Mouse (Mus musculus) intestine, embryonic 15.5 days (tissue): ENCODE results near the gene Syt15. TPM values are rescaled to one million over a fixed set of nuclear protein-coding genes. Genes with fewer than 3 reads are reported as not detected.

ENCODE experiments used
- ATAC-seq: fragments of 200-750 bp; cut with Nextera tagmentation; 2 replicates; pipeline ENCODE4 v1.8.0; 2017; ENCODE audit warnings: moderate TSS enrichment, moderate library complexity
- H3K27ac ChIP-seq: fragments of 300-500 bp; sonication (generic); 2 replicates; pipeline ENCODE4 v1.5.1; 2015; ENCODE audit warnings: mild to moderate bottlenecking, inconsistent platforms
- H3K27me3 ChIP-seq: fragments of 300-500 bp; sonication (generic); replicated peaks from 2 replicates; pipeline ENCODE4 v1.6.1; 2015; ENCODE audit warnings: inconsistent platforms
- H3K36me3 ChIP-seq: fragments of 300-500 bp; sonication (generic); 2 replicates; pipeline ENCODE4 v1.6.1; 2015; ENCODE audit warnings: inconsistent platforms
- H3K4me1 ChIP-seq: fragments of 300-500 bp; sonication (generic); replicated peaks from 2 replicates; pipeline ENCODE4 v1.6.1; 2015; ENCODE audit warnings: inconsistent platforms
- H3K4me2 ChIP-seq: fragments of 300-500 bp; sonication (generic); replicated peaks from 2 replicates; pipeline ENCODE4 v1.6.1; 2015; ENCODE audit warnings: mild to moderate bottlenecking, inconsistent platforms
- H3K4me3 ChIP-seq: fragments of 300-500 bp; sonication (generic); replicated peaks from 2 replicates; pipeline ENCODE4 v1.5.1; 2015; ENCODE audit warnings: inconsistent platforms
- H3K9ac ChIP-seq: fragments of 300-500 bp; sonication (generic); 2 replicates; pipeline ENCODE4 v1.6.1; 2015; ENCODE audit warnings: inconsistent platforms
- H3K9me3 ChIP-seq: fragments of 300-500 bp; sonication (generic); 2 replicates; pipeline ENCODE4 v1.6.1; 2016; ENCODE audit warnings: inconsistent platforms
- WGBS: fragments of 180-500 bp; shearing (Covaris S2); methylation state at CpG from one replicate; pipeline ENCODE4 v1.1.7; 2015; 5-methylcytosine and 5-hydroxymethylcytosine counted together
- polyA plus RNA-seq: library from polyadenylated mRNA; unstranded; fragments of >200 nt; fragmentation: Nextera tagmentation; extraction: Ambion mirVana; gene quantifications from 2 replicates; pipeline ENCODE4 v1.2.1, GENCODE M21; 2015

Syt15 gene
- polyA plus RNA-seq, 1 experiment from 2014 or later, result 0.73 TPM

GRCm38 (mm10) chr14:34275225-34275624 is 55.8 kb downstream of the Syt15 start:
- H3K27ac ChIP-seq, result peak overlapping the region; percentile 51; the same call in 1 of the 2 replicates
- WGBS, result 63% methylated on average over 4 of the region's 4 CpGs
- H3K9ac ChIP-seq, result no peak overlapping the region
- H3K27me3 ChIP-seq, result no peaks in the 10 kb centered on the region
- H3K9me3 ChIP-seq, result no peaks in the 10 kb centered on the region
- H3K36me3 ChIP-seq, result no peaks in the 10 kb centered on the region
- H3K4me3 ChIP-seq, result no peak overlapping the region
- H3K4me1 ChIP-seq, result 0 out of 2 replicates have a peak, but pooled peaks cover 3% of the 10 kb centered on the region
- peak; percentile 93 for ATAC-seq
- H3K4me2 ChIP-seq, result 0 out of 2 replicates have a peak overlapping the region, but pooled peaks have one; percentile 9

GRCm38 (mm10) chr14:34279726-34280125 is 60.3 kb downstream of the Syt15 start:
- Histone ChIP-seq H3K4me2 (no peak overlapping the region), H3K9ac (no peak overlapping the region), H3K4me1 (0 out of 2 replicates have a peak, but pooled peaks cover 2% of the 10 kb centered on the region), H3K9me3 (no peaks in the 10 kb centered on the region), H3K27ac (no peak overlapping the region), H3K36me3 (no peaks in the 10 kb centered on the region), H3K27me3 (no peaks in the 10 kb centered on the region), H3K4me3 (no peak overlapping the region)
- no peak for ATAC-seq
- 86% methylated on average over 4 of the region's 4 CpGs for WGBS

Other genes starting within 250 kb of the Syt15 start
- gene Zfp488, start 240.8 kb upstream of the Syt15 start, polyA plus RNA-seq, result 0.18 and 0.20 TPM in 2 replicates
- not detected in 2 replicates for gene Gm30083, start 204.4 kb upstream of the Syt15 start, polyA plus RNA-seq
- not detected in 2 replicates for gene Gm5460, start 202.8 kb upstream of the Syt15 start, polyA plus RNA-seq
- not detected in 2 replicates for gene Antxrl, start 166.9 kb upstream of the Syt15 start, polyA plus RNA-seq
- gene Anxa8, start 133.6 kb upstream of the Syt15 start, polyA plus RNA-seq, result 2.9 and 4.0 TPM in 2 replicates
- 0.79 and 1.5 TPM in 2 replicates for gene A630023A22Rik, start 116.8 kb upstream of the Syt15 start, polyA plus RNA-seq
- gene Npy4r, start 67.1 kb upstream of the Syt15 start, polyA plus RNA-seq, result 0.21 and 0.41 TPM in 2 replicates
- 0.19 and 0.30 TPM in 2 replicates for gene Gprin2, start 17.9 kb upstream of the Syt15 start, polyA plus RNA-seq
- gene Shld2, start 90.9 kb downstream of the Syt15 start, polyA plus RNA-seq, result 6.7 and 7.0 TPM in 2 replicates
- 90.1 and 91.9 TPM in 2 replicates for gene Glud1, start 91.1 kb downstream of the Syt15 start, polyA plus RNA-seq
- gene Fam25c, start 135.8 kb downstream of the Syt15 start, polyA plus RNA-seq, result not detected in 2 replicates
- gene Sncg, start 155.2 kb downstream of the Syt15 start, polyA plus RNA-seq, result 37.4 and 38.2 TPM in 2 replicates
- gene Mmrn2, start 155.9 kb downstream of the Syt15 start, polyA plus RNA-seq, result 7.9 and 9.0 TPM in 2 replicates